Mouse (Mus musculus) liver, adult (tissue): ENCODE measurements at regions not wholly inside any gene's neighbourhood (a gene's known extent, or its start where the extent isn't known, plus 50 kb on each side); places are given as distances from the start of the nearest gene placed in this dataset.

Source experiments
- GATA4 ChIP-seq: IDR thresholded peaks from 2 replicates; pipeline ENCODE4 v1.6.1; 2014; ENCODE audit warnings: mild to moderate bottlenecking, low read length; ENCODE audit not compliant: insufficient replicate concordance

GRCm38 (mm10) chr19:15340305-15340983 lies 606.7 kb downstream of the Psat1 start:
- no peak for TF ChIP-seq GATA4

GRCm38 (mm10) chr19:15339979-15340304 lies 607.2 kb downstream of the Psat1 start:
- TF ChIP-seq GATA4, result no peak

- TF ChIP-seq GATA4, result no peak
Observed at GRCm38 (mm10) chr19:15330155-15330554, 617.0 kb downstream of the Psat1 start.

- no peak for TF ChIP-seq GATA4
Observed at GRCm38 (mm10) chr19:15299474-15299873, 647.7 kb downstream of the Psat1 start.

GRCm38 (mm10) chr19:15285016-15285415 lies 662.1 kb downstream of the Psat1 start:
- no peak for TF ChIP-seq GATA4

GRCm38 (mm10) chr19:15242781-15243180 lies 644.9 kb upstream of the Tle4 start:
- TF ChIP-seq GATA4, result no peak

GRCm38 (mm10) chr19:15230129-15230927 lies 632.5 kb upstream of the Tle4 start:
- no peak for TF ChIP-seq GATA4

GRCm38 (mm10) chr19:15217387-15217786 lies 619.5 kb upstream of the Tle4 start:
- no peak for TF ChIP-seq GATA4

- no peak for TF ChIP-seq GATA4
Observed at GRCm38 (mm10) chr19:15214651-15215050, 616.8 kb upstream of the Tle4 start.

- TF ChIP-seq GATA4, result no peak
Observed at GRCm38 (mm10) chr19:15212881-15213280, 615.0 kb upstream of the Tle4 start.

- TF ChIP-seq GATA4, result no peak
Observed at GRCm38 (mm10) chr19:15203039-15203438, 605.2 kb upstream of the Tle4 start.

GRCm38 (mm10) chr19:15201262-15201661 lies 603.4 kb upstream of the Tle4 start:
- no peak for TF ChIP-seq GATA4

- no peak for TF ChIP-seq GATA4
Observed at GRCm38 (mm10) chr19:15200792-15201191, 602.9 kb upstream of the Tle4 start.

- no peak for TF ChIP-seq GATA4
Observed at GRCm38 (mm10) chr19:15200361-15200760, 602.5 kb upstream of the Tle4 start.

GRCm38 (mm10) chr19:15199692-15200091 lies 601.8 kb upstream of the Tle4 start:
- no peak for TF ChIP-seq GATA4

GRCm38 (mm10) chr19:15175221-15175620 lies 577.4 kb upstream of the Tle4 start:
- TF ChIP-seq GATA4, result no peak
